Mouse (Mus musculus) midbrain, embryonic 13.5 days (tissue): ENCODE data around the gene Tmem216. TPM values are rescaled to one million over a fixed set of nuclear protein-coding genes. Genes with fewer than 3 reads are reported as not detected.

Source experiments
- ATAC-seq: fragments of 200-750 bp; cut with Nextera tagmentation; 2 replicates; pipeline ENCODE4 v1.8.0; 2017; ENCODE audit warnings: mild to moderate bottlenecking, moderate TSS enrichment, moderate library complexity
- H3K27ac ChIP-seq: fragments of 300-500 bp; sonication (generic); 2 replicates; pipeline ENCODE4 v1.5.1; 2015; ENCODE audit warnings: inconsistent platforms, mild to moderate bottlenecking, moderate library complexity
- H3K27me3 ChIP-seq: fragments of 300-500 bp; sonication (generic); 2 replicates; pipeline ENCODE4 v1.6.1; 2015; ENCODE audit warnings: mild to moderate bottlenecking, inconsistent platforms
- H3K36me3 ChIP-seq: fragments of 300-500 bp; sonication (generic); 2 replicates; pipeline ENCODE4 v1.6.1; 2015; ENCODE audit warnings: mild to moderate bottlenecking, inconsistent platforms
- H3K4me1 ChIP-seq: fragments of 300-500 bp; sonication (generic); replicated peaks from 2 replicates; pipeline ENCODE4 v1.6.1; 2015; ENCODE audit warnings: inconsistent platforms
- H3K4me2 ChIP-seq: fragments of 300-500 bp; sonication (generic); replicated peaks from 2 replicates; pipeline ENCODE4 v1.6.1; 2015; ENCODE audit warnings: moderate library complexity, mild to moderate bottlenecking, inconsistent platforms
- H3K4me3 ChIP-seq: fragments of 300-500 bp; sonication (generic); replicated peaks from 2 replicates; pipeline ENCODE4 v1.5.1; 2015; ENCODE audit warnings: mild to moderate bottlenecking, inconsistent platforms
- H3K9ac ChIP-seq: fragments of 300-500 bp; sonication (generic); replicated peaks from 2 replicates; pipeline ENCODE4 v1.6.1; 2015; ENCODE audit warnings: mild to moderate bottlenecking, inconsistent platforms
- H3K9me3 ChIP-seq: fragments of 300-500 bp; sonication (generic); 2 replicates; pipeline ENCODE4 v1.6.1; 2016; ENCODE audit warnings: mild to moderate bottlenecking, inconsistent platforms
- WGBS: fragments of 180-500 bp; shearing (Covaris S2); methylation state at CpG from one replicate; pipeline ENCODE4 v1.1.7; 2015; 5-methylcytosine and 5-hydroxymethylcytosine counted together
- polyA plus RNA-seq: library from polyadenylated mRNA; unstranded; fragments of >200 nt; fragmentation: Nextera tagmentation; extraction: Ambion mirVana; gene quantifications from 2 replicates; pipeline ENCODE4 v1.2.1, GENCODE M21; 2015

Gene Tmem216
- 56.1 and 58.6 TPM in 2 replicates for polyA plus RNA-seq

DNA sequence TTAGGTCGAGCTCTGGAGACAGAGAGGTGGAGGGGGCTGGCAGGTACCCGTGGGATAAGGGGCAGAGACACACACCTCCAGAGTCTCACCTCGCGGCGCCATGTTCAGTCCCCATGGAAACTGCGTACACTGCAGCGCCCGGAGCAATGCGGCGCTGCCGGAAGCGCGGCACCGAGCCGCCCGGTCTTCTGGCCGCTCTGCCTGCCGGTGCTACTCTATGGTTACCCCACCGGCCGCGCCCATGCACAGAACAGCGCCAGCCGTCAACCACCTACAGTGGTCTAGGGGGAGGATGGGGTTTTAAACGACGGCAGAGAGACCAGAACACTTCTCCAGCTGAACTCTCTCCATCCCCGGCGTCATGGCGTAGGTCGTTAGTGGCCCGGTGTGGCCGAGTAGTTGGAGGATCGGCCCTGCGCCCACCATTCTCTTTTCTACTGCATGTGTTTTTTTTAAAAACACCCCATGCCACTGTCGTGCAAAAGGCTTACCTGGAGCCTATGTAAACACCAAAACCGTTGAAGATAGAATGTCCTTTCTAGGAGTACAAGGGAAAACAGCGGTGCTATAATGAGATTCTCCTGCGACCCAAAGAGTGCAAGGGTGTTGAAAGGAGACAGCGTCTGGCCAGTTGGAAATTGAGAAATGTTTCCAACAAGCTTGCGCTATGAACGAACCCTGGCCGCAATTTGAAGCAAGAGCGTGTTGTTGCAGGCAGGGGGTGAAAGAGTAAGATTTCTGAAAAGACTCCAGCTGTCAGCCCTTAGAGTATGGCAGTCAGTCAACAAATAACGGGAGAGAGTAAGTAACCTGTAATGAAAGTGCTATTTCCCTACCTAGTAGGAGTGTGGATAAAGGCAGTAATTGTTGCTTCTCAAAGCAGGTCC is at the start of gene Tmem216:
Gene Tmem216 (minus strand): TSS at position 615 of the 887 bp plus-strand sequence.
- H3K4me1 ChIP-seq, result peaks cover 25% of the 10 kb centered on the region
- H3K9ac ChIP-seq, result peak within 1 kb of the TSS; percentile 64
- H3K4me2 ChIP-seq, result peak within 1 kb of the TSS; percentile 65
- peak; percentile 100 for ATAC-seq
- WGBS, result 1% methylated on average over 43 of the region's 43 CpGs
- H3K27me3 ChIP-seq, result no peaks in the 10 kb centered on the region
- H3K36me3 ChIP-seq, result peaks cover 23% of the 10 kb centered on the region
- H3K4me3 ChIP-seq, result peak within 1 kb of the TSS; percentile 68
- no peaks in the 10 kb centered on the region for H3K9me3 ChIP-seq
- H3K27ac ChIP-seq, result peak within 1 kb of the TSS; percentile 90

DNA sequence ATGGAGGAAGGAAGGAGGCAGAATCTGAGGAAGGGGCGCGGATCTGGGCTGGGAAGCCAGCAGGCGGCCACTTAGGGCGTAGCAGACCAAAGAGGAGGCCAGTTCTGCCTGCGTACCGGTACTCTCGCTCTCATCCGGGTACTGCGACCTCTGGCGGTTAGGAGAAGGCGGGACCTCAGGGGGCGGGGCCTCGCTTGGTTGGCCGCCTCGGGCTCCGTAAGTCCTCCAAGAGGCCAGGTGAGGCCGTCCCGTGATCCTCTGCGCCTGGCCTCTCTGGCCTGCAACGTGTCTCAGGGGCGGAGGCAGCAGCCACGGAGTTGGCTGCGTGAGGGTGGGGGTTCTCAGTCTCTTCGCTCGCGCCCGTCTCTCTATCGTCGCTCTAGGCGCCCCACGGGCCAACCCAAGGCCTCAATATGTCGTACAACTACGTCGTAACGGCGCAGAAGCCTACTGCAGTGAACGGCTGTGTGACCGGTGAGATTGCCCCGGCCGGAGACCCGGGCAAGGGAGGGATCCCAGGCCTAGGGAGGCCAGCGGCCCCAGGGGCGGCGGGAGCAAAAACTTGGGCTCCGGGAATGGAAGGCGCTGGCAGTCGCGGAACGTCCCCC is 49.4 kb upstream of the Tmem216 start, which contains the start of the genes Ddb1 and Tkfc:
Gene Ddb1 (plus strand): TSS at position 35 of the 608 bp plus-strand sequence.
Gene Tkfc (minus strand): TSS at position 362 of the 608 bp plus-strand sequence.
- H3K4me1 ChIP-seq, result peaks cover 45% of the 10 kb centered on the region
- under 1% methylated on average over 49 of the region's 49 CpGs for WGBS
- no peaks in the 10 kb centered on the region for H3K27me3 ChIP-seq
- peak; percentile 97 for ATAC-seq
- H3K27ac ChIP-seq, result peak within 1 kb of the TSS; percentile 94
- H3K9me3 ChIP-seq, result no peaks in the 10 kb centered on the region
- H3K4me2 ChIP-seq, result peak within 1 kb of the TSS; percentile 84
- H3K36me3 ChIP-seq, result peaks cover 32% of the 10 kb centered on the region
- H3K4me3 ChIP-seq, result peak within 1 kb of the TSS; percentile 92
- peak within 1 kb of the TSS; percentile 91 for H3K9ac ChIP-seq

DNA sequence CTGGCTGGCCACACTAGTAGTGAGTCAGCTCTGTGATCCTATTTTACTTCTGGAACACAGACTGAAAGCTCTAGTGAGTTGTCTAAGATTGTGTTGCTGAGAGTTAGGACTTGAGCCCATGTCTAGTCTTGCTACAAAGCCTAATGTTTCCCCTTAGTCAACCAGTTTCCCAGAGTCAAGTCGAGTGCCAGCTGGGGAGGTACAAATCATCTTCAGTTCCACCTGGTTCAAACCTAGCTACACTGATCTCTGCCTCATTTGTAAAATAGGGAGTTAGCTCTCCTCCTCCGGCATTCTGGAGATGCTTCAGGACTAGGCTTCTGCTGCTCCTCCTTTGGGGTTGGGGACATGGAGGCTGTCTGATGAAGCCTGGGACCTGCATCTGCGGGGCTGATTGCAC is 48.5 kb upstream of the Tmem216 start:
- peak overlapping the region; percentile 94 for H3K27ac ChIP-seq
- H3K9me3 ChIP-seq, result no peaks in the 10 kb centered on the region
- peaks cover 45% of the 10 kb centered on the region for H3K4me1 ChIP-seq
- no peak for ATAC-seq
- H3K36me3 ChIP-seq, result peaks cover 32% of the 10 kb centered on the region
- peak overlapping the region; percentile 78 for H3K9ac ChIP-seq
- H3K27me3 ChIP-seq, result no peaks in the 10 kb centered on the region
- peak overlapping the region; percentile 92 for H3K4me3 ChIP-seq
- H3K4me2 ChIP-seq, result peak overlapping the region; percentile 84
- 61% methylated on average over 3 of the region's 3 CpGs for WGBS

DNA sequence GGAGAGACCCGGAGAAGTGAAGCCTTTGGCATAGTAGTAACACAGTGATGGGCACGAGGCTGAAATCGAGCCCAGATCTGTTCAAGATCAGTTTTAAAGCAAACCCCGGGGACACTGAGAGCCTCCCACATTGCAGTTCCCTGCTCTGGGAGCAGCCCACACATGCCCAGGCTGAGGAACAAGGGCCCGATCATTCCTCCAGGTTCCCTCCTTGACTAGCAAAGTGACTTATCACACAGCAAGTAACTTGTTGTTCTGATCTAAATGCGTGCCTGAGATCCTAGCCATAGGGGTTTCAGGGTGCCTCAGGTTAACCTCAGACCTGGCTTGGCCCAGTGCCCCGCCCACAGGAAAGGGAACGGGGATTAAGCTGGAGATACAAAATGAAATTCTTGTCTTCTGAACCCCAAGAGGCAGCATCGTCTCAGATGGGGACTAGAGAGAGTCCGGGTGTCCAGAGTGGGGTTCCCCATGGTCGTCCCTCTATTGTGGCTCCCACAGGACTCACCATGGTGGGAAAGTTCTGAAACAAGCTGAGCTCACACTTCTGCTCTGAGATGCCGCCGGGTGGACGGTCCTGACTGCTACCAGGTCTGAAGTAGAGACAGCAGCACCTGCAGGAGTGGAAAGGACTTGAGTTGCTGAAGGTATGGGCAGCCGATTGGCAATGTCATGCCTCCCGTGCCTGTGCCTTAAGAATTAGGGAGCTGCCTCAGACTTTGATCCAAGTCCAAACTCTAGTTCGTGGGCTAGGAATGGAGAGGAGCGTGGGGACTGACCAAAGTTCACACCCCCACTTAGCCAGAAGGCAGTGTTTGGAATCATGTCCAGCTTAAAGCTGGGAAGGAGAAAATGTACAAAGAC is 47.9 kb upstream of the Tmem216 start:
- H3K4me2 ChIP-seq, result peak overlapping the region; percentile 84; the same call in 1 of the 2 replicates
- no peak for ATAC-seq
- H3K4me1 ChIP-seq, result peaks cover 45% of the 10 kb centered on the region
- H3K9me3 ChIP-seq, result no peaks in the 10 kb centered on the region
- no peak overlapping the region for H3K4me3 ChIP-seq
- H3K27me3 ChIP-seq, result no peaks in the 10 kb centered on the region
- 0 out of 2 replicates have a peak overlapping the region, but pooled peaks have one; percentile 73 for H3K9ac ChIP-seq
- peak overlapping the region; percentile 94; the same call in 1 of the 2 replicates for H3K27ac ChIP-seq
- 89% methylated on average over 18 of the region's 18 CpGs for WGBS
- H3K36me3 ChIP-seq, result peaks cover 32% of the 10 kb centered on the region

- 2% methylated on average over 9 of the region's 9 CpGs for WGBS
- Histone ChIP-seq H3K27me3 (no peaks in the 10 kb centered on the region), H3K9me3 (no peaks in the 10 kb centered on the region), H3K4me2 (peak overlapping the region; percentile 58), H3K36me3 (peaks cover 31% of the 10 kb centered on the region), H3K27ac (peak overlapping the region; percentile 94), H3K4me1 (peaks cover 44% of the 10 kb centered on the region), H3K4me3 (peak overlapping the region; percentile 33), H3K9ac (peak overlapping the region; percentile 73)
- ATAC-seq, result peak; percentile 69
Observed at GRCm38 (mm10) chr19:10602787-10603186, 46.7 kb upstream of the Tmem216 start.

- Histone ChIP-seq H3K27me3 (no peaks in the 10 kb centered on the region), H3K4me1 (peaks cover 39% of the 10 kb centered on the region), H3K4me2 (peak overlapping the region; percentile 58), H3K9ac (peak overlapping the region; percentile 73), H3K4me3 (peak overlapping the region; percentile 33), H3K9me3 (no peaks in the 10 kb centered on the region), H3K36me3 (peaks cover 30% of the 10 kb centered on the region), H3K27ac (peak overlapping the region; percentile 94)
- WGBS, result 1% methylated on average over 6 of the region's 6 CpGs
- peak; percentile 54 for ATAC-seq
Observed at GRCm38 (mm10) chr19:10602247-10602769, 46.3 kb upstream of the Tmem216 start.

DNA sequence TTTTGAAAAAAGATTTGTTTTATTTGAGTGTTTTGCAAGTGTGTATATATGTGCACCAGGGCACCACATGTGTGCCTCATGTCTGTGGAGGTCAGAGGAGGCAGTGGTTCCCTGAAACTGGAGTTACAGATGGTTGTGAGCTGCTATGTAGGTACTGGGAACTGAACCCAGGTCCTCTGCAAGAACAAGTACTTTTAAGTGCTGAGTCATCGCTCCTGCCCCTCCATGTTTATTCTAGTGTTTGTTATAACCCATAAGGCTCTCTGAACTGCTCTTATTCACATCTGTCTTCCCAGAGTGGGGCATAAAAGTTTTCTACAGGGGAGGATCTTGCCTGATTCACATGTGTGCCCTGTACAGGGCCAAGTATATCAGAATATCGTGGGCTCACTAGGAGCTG is 43.6 kb upstream of the Tmem216 start:
- Histone ChIP-seq H3K27me3 (no peaks in the 10 kb centered on the region), H3K4me1 (peaks cover 24% of the 10 kb centered on the region), H3K4me3 (no peak overlapping the region)

DNA sequence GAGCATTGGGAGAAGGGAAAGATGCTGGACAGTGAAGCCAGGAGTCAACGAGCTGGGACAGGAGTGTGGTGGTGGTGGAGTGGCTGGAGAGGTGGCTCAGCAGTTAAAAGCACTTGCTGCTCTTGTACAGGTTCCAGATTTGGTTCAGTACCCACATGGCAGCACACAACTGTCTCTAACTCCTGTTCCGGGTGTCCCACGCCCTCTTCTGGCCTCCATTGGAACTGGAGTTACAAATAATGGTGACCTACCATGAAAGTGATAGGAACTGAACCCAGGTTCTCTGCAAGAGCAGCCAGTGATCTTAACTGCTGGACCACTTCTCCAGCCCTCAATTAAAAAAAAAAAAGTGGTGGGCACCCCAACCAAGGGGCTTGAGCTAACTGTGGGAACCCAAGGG is 42.1 kb upstream of the Tmem216 start:
- Histone ChIP-seq H3K27ac (no peak overlapping the region), H3K36me3 (peaks cover 65% of the 10 kb centered on the region), H3K4me2 (no peak overlapping the region), H3K9ac (no peak overlapping the region), H3K4me1 (peaks cover 13% of the 10 kb centered on the region), H3K27me3 (no peaks in the 10 kb centered on the region), H3K4me3 (no peak overlapping the region), H3K9me3 (no peaks in the 10 kb centered on the region)
- 35% methylated on average over 3 of the region's 3 CpGs for WGBS
- ATAC-seq, result no peak

More for the DNA sequence above, 43.6 kb upstream of the Tmem216 start:
- no peaks in the 10 kb centered on the region for H3K9me3 ChIP-seq
- no peak overlapping the region for H3K27ac ChIP-seq
- H3K9ac ChIP-seq, result no peak overlapping the region
- ATAC-seq, result no peak
- 96% methylated on average over 2 of the region's 2 CpGs for WGBS
- no peak overlapping the region for H3K4me2 ChIP-seq
- H3K36me3 ChIP-seq, result peaks cover 52% of the 10 kb centered on the region

GRCm38 (mm10) chr19:10591659-10592377 is 35.8 kb upstream of the Tmem216 start:
- Histone ChIP-seq H3K4me2 (no peak overlapping the region), H3K4me3 (no peak overlapping the region), H3K9ac (no peak overlapping the region), H3K9me3 (no peaks in the 10 kb centered on the region), H3K36me3 (peaks cover 62% of the 10 kb centered on the region), H3K27ac (no peak overlapping the region), H3K4me1 (no peaks in the 10 kb centered on the region), H3K27me3 (no peaks in the 10 kb centered on the region)
- no peak for ATAC-seq
- 96% methylated on average over 6 of the region's 6 CpGs for WGBS

DNA sequence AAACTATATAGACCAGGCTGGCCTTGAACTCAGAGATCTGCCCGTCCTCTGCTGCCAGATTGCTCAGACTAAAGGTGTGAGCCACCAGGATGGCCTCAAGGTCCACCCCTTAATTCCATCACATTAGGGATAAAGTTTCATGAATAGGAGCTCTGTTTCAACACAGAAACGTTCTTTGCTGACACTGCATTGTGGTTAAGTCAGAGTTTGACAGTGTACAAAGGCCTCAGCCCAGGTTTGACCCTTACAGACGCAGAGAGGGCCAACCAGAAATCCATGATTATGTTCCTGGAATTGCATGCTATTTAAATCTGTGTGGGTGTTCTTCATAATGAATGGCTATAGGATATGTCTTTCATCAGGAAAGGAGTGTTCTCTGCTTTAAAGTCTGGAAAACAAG is 34.3 kb upstream of the Tmem216 start:
- no peak for ATAC-seq
- 77% methylated on average over 3 of the region's 3 CpGs for WGBS
- H3K36me3 ChIP-seq, result peaks cover 49% of the 10 kb centered on the region

More for the DNA sequence above, 34.3 kb upstream of the Tmem216 start:
- Histone ChIP-seq H3K4me2 (no peak overlapping the region), H3K9ac (no peak overlapping the region), H3K27ac (no peak overlapping the region), H3K9me3 (no peaks in the 10 kb centered on the region), H3K4me1 (no peaks in the 10 kb centered on the region), H3K4me3 (no peak overlapping the region), H3K27me3 (no peaks in the 10 kb centered on the region)
